Mouse (Mus musculus): ENCODE results near the gene Mbd3l2.
"Not testable (repeated sequence)": the region's sequence is repeated elsewhere in the genome, so short reads cannot be mapped to it uniquely, and the experiment has no call there.

Mbd3l2 gene

DNA sequence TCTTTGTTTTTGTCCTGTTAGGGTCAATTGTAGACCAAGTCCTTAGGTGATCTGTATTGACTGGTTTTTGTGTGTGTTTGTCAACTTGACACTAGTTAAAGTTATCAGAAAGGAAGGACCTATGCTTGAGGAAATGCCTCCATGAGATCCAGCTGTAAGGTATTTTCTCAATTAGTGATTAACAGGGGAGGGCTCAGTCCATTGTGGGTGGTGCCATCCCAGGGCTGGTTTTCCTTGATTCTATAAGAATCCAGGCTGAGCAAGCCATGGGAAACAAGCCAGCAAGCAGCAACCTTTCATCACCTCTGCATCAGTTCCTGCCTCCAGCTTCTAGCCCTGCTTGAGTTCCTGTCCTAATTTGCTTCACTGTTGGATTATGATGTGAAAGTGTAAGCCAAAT is at the start of gene Mbd3l2:
TSS of gene Mbd3l2 (plus strand) at position 301 of the 400 bp plus-strand sequence.
- no peak for DNase-seq

DNA sequence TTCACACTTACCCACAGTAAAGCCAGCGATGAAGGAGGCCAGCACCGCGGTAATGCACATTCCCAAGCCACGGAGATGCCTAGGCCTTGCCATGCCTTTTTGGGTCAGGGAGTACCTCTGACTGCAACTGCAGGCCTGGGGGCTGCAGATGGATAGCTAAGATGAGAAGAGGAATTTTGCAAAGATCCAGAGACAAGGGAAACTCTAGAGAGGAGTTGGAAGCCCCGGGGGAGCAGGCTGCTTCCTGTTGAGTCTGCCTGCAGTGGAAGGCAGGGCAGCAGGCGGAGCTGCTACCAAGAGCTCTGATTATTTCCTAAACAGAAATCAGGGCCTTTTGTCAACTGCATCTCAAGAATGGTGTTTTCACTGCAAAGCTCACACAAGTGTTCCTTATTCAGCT is 44.7 kb upstream of the Mbd3l2 start:
- peak; percentile 3 for DNase-seq

DNA sequence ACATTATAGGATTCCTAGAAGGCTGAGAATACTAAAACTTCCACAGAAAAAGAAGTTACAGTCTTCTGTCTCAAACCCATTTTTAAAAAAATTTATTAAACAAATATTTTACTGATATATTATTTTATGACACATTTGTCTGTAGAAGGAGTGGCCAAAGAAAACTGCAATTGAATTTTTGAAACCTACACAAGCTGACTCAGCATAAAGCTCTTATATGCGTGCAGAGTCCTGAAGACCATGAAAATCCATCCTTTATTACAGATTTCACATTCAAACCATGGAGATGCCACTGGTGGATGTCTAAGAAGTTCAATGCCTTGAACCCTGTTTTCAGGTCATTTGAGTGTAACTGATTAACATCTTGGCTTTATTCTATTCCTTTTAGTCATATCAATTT is 30.8 kb upstream of the Mbd3l2 start:
- DNase-seq = no peak

DNA sequence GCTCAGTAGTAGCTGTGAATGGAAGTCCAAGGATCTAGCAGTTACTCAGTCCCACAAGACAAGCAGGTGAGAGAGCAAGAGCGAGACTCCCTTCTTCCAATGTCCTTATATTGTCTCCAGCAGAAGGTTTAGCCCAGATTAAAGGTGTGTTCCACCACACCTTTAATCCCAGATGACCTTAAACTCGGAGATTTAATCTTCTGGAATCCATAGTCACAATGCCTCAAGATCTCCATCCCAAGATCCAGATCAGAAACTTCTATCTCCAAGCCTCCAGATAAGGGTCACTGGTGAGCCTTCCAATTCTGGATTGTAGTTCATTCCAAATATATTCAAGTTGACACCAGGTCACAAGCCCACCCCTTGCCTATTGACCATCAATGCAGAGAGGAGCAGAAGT is 27.6 kb upstream of the Mbd3l2 start, which contains the start of gene Naalad2:
TSS of gene Naalad2 (minus strand) at position 101 of the 400 bp plus-strand sequence.
- not testable (repeated sequence) for DNase-seq

DNA sequence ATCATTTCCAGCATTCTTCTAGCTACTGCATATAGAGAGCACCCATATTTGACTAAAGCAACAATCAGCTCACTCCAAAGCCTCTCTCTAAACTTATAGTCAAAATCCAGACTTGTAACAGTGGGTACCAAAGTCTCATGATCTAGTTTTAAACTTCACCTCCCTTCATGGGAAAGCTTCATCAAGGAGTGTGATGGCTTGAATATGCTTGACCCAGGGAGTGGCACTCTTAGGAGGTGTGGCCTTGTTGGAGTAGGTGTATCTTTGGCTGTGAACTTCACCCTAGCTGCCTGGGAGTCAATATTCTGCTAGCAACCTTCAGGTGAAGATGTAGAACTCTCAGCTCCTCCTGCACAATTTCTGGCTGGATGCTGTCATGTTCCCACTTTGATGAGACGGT is 26.3 kb upstream of the Mbd3l2 start, which contains the start of gene Ubtfl1:
TSS of gene Ubtfl1 (plus strand) at position 301 of the 400 bp plus-strand sequence.
- no peak for DNase-seq

DNA sequence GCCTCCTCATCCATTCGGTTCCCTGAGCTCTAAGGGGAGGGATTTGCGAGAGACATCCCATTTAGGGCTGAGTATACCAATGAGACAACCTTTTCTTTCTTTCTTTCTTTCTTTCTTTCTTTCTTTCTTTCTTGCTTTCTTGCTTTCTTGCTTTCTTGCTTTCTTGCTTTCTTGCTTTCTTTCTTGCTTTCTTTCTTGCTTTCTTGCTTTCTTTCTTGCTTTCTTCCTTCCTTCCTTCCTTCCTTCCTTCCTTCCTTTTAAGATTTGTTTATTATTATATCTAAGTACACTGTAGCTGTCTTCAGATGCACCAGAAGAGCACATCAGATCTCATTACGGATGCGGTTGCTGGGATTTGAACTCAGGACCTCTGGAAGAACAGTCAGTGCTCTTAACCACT is 18.1 kb upstream of the Mbd3l2 start:
- DNase-seq = not testable (repeated sequence)

DNA sequence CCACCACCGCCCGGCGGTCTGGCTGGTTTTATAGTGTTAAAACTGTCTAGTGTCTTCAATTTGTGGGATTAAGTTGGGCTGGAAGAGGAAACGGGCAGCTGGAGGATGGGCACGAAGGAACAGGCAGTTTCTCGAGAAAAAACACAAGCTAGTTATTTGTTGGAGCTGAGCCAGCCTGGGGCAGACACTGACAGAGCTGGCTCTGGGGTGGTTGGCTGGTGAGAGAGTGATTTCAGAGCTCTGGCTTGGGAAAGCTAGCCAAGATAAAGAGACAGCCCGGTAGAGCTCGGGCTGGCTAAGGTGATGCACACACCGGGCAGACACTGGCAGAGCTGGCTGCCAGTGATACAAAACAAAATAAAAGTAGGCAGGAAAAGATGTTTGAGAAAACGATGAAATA is 1.2 kb downstream of the Mbd3l2 start:
- no peak for DNase-seq

DNA sequence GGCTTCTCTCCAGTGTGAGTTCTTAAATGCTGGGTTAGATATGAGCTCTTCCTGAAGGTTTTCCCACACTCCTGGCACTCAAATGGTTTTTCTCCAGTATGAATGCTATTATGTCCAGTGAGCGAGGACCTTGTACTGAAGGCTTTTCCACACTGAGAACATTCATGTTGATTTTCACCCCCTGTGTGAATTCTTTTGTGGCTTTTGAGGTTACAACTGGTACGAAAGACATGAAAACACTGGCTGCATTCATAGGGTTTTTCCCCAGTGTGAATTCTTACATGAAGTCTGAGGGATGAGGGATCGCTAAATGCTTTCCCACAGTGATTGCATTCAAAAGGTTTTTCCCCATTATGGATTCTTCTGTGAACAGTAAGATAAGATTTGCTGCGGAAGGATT is 26.1 kb downstream of the Mbd3l2 start:
- no peak for DNase-seq

DNA sequence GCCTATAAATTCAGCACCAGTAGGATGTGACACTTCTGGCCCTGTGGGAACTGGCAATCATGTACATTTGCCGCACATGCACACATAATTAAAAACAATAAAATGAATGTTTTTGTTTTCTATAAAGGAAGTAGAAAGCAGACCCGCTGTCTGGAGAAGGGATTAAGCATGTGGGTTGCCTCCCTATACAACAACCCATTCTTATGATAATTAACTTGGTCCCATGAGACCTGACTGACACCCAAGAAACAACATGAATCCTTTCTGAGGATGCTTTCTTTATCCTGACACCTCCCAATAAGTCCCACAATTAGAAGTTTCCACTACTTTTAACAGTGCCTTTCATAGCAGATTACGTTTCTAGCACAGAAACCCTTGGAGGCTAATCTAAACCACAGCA is 36.9 kb downstream of the Mbd3l2 start:
- no peak for DNase-seq

DNA sequence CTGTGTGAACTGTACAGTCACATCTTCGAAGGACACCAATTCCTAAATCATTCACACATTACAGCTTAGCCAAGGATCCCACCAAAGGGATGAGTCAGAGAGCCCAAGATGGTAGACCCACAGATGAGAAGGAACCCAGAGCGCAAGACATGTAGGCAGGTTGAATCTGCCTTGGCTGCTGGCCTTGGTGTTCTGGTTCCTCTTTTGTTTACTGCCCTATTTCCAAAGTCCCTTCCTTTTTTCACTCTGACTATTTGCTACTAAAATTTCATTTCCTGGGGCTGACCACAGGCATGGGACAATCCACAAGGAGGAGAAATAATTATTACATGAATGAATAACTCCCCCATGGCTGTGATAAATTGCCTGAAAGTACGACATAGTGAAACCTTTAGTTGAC is 37.6 kb downstream of the Mbd3l2 start:
- no peak for DNase-seq

DNA sequence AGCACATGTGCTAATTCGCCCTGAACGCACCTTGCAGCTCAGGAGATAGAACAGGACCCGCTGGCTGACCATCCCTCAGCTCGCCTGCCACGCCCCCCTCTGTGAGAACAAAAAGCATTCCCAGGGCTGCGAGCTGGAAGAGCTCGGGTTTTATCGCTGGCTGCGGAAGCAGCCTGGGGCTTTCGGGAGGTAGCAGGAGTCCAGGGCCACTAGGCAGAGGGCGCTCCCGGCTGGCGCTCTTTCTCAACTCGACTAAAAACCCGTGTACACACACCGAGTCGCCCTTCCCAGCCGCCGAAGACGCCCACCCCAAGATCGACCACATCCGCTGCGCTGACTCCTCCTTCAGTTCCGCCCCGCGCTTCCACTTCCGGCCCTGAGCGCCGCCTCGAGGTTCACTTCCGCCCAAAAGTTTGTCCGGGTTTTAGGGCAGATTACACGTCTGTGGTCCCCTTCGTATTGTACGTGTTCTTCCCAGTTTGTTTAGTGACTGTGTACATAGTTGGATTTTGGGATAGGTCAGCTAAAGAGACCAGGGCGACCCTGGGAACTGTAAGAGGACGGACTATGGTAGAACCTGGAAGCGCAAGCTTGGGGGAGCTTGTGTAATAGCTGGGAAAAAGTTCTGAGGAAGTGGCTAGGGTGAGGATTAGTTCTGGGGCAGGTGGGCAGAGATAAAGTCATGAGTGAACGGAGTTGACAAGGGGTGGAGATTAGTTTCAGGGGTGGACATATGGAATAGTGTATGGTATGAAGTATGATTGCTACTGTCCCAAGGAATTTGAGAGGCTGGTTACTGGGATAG is 43.1 kb downstream of the Mbd3l2 start:
- peak; percentile 78 for DNase-seq

DNA sequence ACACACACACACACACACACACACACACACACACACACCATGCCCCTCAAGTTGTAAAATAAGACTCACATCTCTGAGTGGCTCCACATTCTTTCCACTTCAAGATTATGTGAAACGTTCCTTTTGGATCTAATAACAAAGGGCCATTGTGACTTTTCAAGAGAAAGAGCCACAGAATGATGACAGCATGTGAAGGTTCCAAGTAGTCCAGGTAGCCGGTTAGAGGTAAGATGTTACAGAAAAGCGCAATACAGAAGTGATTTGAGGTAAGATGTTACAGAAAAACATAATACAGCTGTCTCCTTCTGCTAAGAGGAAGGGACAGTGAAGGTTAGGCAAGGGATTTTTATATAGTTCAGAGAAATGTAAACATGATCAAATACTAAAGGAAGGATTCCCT is 47.7 kb downstream of the Mbd3l2 start, which contains the start of the genes Zfp558 and Mbd3l1:
TSS of gene Zfp558 (minus strand) at position 101 of the 400 bp plus-strand sequence.
TSS of gene Mbd3l1 (plus strand) at position 192 of the 400 bp plus-strand sequence.
- no peak for DNase-seq
